Mouse (Mus musculus) heart, postnatal 10 days (tissue): ENCODE results near the gene Cd36. TPM values are rescaled to one million over a fixed set of nuclear protein-coding genes. Genes with fewer than 3 reads are reported as not detected.

ENCODE experiments used
- DNase-seq, 2 experiments: peaks; one replicate each; pipeline ENCODE4 v3.0.0; 2021
- intact Hi-C: fragments of 180-260 bp; cut with DNase I; formaldehyde crosslinking; loops from one replicate; pipeline ENCODE4 v1.15.1; 2025
- total RNA-seq, 2 experiments: library from RNA; stranded (reverse); gene quantifications; 2 replicates each; pipeline ENCODE4 v1.2.3; 2021

Cd36 gene
- total RNA-seq, 2 experiments from 2014 or later: 1,557 to 1,665 TPM

GRCm38 (mm10) chr5:17874335-17874734, 14.3 kb downstream of the Cd36 start:
- intact Hi-C loops: loop anchor here (2.0 kb wide), 1 partner anchor 16 kb away; no protein-coding TSS in a partner anchor
- no peak for DNase-seq

GRCm38 (mm10) chr5:17865432-17865831, 23.2 kb downstream of the Cd36 start:
- intact Hi-C loops: no loop called here
- no peak for DNase-seq

GRCm38 (mm10) chr5:17863085-17863484, 25.5 kb downstream of the Cd36 start:
- intact Hi-C loops: no loop called here

GRCm38 (mm10) chr5:17858399-17858798, 30.2 kb downstream of the Cd36 start:
- intact Hi-C loops: loop anchor here (2.0 kb wide), 1 partner anchor 16 kb away; no protein-coding TSS in a partner anchor
- no peak for DNase-seq

More at GRCm38 (mm10) chr5:17863085-17863484, 25.5 kb downstream of the Cd36 start:
- no peak for DNase-seq

- no peak for DNase-seq
- intact Hi-C loops: loop anchor here (2.0 kb wide), 1 partner anchor 17 kb away; no protein-coding TSS in a partner anchor
These were observed 30.7 kb downstream of the Cd36 start for GRCm38 (mm10) chr5:17857871-17858270.

- no peak for DNase-seq
- intact Hi-C loops: no loop called here
These were observed 31.3 kb downstream of the Cd36 start for GRCm38 (mm10) chr5:17857262-17857661.

- DNase-seq: no peak
- intact Hi-C loops: loop anchor here (2.0 kb wide), 1 partner anchor 14 kb away; no protein-coding TSS in a partner anchor
These were observed 34.3 kb downstream of the Cd36 start for GRCm38 (mm10) chr5:17854127-17854923.

- intact Hi-C loops: loop anchor here (2.0 kb wide), 1 partner anchor 36 kb away; no protein-coding TSS in a partner anchor
- DNase-seq: no peak
These were observed 38.0 kb downstream of the Cd36 start for GRCm38 (mm10) chr5:17850582-17850981.

- peak; percentile 68 to 75 for DNase-seq
- intact Hi-C loops: no loop called here
These were observed 39.0 kb downstream of the Cd36 start for GRCm38 (mm10) chr5:17849582-17849981.

- intact Hi-C loops: no loop called here
- no peak for DNase-seq
These were observed 39.9 kb downstream of the Cd36 start for GRCm38 (mm10) chr5:17848733-17849132.

- DNase-seq: peak in 1 of 2 experiments; percentile 12
- intact Hi-C loops: no loop called here
These were observed 40.3 kb downstream of the Cd36 start for GRCm38 (mm10) chr5:17848267-17848666.

GRCm38 (mm10) chr5:17843921-17844320, 44.7 kb downstream of the Cd36 start:
- intact Hi-C loops: no loop called here
- DNase-seq: peak; percentile 49 to 51

GRCm38 (mm10) chr5:17843316-17843715, 45.3 kb downstream of the Cd36 start:
- intact Hi-C loops: no loop called here
- DNase-seq: no peak

GRCm38 (mm10) chr5:17842111-17842729, 46.4 kb downstream of the Cd36 start:
- DNase-seq: no peak
- intact Hi-C loops: no loop called here

- intact Hi-C loops: loop anchor here (5.0 to 10.0 kb wide), 3 partner anchors 45 to 163 kb away; partner anchors contain the start of gene Cd36
- DNase-seq: no peak
These were observed 49.1 kb downstream of the Cd36 start for GRCm38 (mm10) chr5:17839549-17839948.

- DNase-seq: peak; percentile 58 to 64
- intact Hi-C loops: loop anchor here (5.0 to 10.0 kb wide), 3 partner anchors 48 to 166 kb away; partner anchors contain the start of gene Cd36
These were observed 52.2 kb downstream of the Cd36 start for GRCm38 (mm10) chr5:17836408-17836807.

- DNase-seq: peak; percentile 60 to 63
- intact Hi-C loops: loop anchor here (5.0 to 10.0 kb wide), 3 partner anchors 49 to 167 kb away; partner anchors contain the start of gene Cd36
These were observed 53.1 kb downstream of the Cd36 start for GRCm38 (mm10) chr5:17835302-17836097.

GRCm38 (mm10) chr5:17833797-17834196, 54.8 kb downstream of the Cd36 start:
- intact Hi-C loops: loop anchor here (5.0 to 10.0 kb wide), 3 partner anchors 51 to 204 kb away; partner anchors contain the start of gene Cd36
- DNase-seq: no peak

GRCm38 (mm10) chr5:17830536-17830935, 58.1 kb downstream of the Cd36 start:
- DNase-seq: no peak
- intact Hi-C loops: loop anchor here (5.0 to 10.0 kb wide), 3 partner anchors 54 to 207 kb away; partner anchors contain the start of gene Cd36
